Mouse (Mus musculus) small intestine, adult 2 months (tissue): Measurements from ENCODE around the gene 4930550C14Rik.

Experiments used
- CTCF ChIP-seq: fragments of 200-500 bp; IDR thresholded peaks from 2 replicates; pipeline ENCODE4 v1.5.1; 2012; ENCODE audit warnings: low read depth, mild to moderate bottlenecking, control low read depth, inconsistent platforms, low read length, moderate library complexity, mixed read lengths; ENCODE audit not compliant: insufficient replicate concordance, insufficient read length; ENCODE audit errors: extremely low read depth
- POLR2A ChIP-seq: fragments of 200-500 bp; IDR thresholded peaks from 2 replicates; pipeline ENCODE4 v1.6.1; 2012; ENCODE audit warnings: low read depth, mild to moderate bottlenecking, control low read depth, inconsistent platforms, low read length, moderate library complexity

GRCm38 (mm10) chr9:53402991-53403390, 866 bp downstream of the 4930550C14Rik start:
- no peak for TF ChIP-seq CTCF
- no peak for TF ChIP-seq POLR2A
